Mouse (Mus musculus) adrenal gland, postnatal 14 days (tissue): ENCODE data around the gene Olfr805. TPM values are rescaled to one million over a fixed set of nuclear protein-coding genes. Genes with fewer than 3 reads are reported as not detected.

Experiments
- DNase-seq: peaks from one replicate; pipeline ENCODE4 v3.0.0; 2021; ENCODE audit warnings: mixed read lengths
- long read RNA-seq, 2 experiments: library from polyadenylated mRNA; stranded (forward); transcript quantifications; one replicate each; pipeline ENCODE4 v2.0.0; 2021
- microRNA-seq, 2 experiments: library from miRNA; unstranded; fragments of <30 nt; microRNA quantifications; one replicate each; pipeline ENCODE4 v1.2.0; 2021
- total RNA-seq: library from RNA; stranded (reverse); gene quantifications from 2 replicates; pipeline ENCODE4 v1.2.3, GENCODE M21; 2021

Olfr805 gene
- total RNA-seq: not detected in 2 replicates
- long read RNA-seq, experiment 1: 0 reads
- long read RNA-seq, experiment 2: 0 reads

DNA sequence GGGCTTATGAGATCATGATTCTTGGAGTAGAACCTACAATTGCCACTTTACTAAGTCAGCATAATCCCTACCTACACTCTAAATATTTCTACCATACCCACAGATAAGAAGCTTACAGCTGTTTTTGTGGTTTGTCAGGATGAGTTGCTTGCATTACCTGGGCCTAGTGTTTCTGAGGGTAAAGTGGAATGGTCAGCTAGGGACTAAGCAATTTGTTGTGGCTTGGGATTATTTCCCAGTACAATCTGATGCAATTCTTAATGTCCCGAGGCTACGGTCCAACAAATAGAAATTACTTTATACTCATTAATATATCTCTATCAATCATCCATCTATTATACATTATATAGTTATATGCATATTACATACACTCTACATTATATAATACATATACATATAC lies at the start of gene Olfr805:
Gene Olfr805, minus strand, starts transcription at position 101 of the 400 bp plus-strand sequence.
- DNase-seq: no peak

DNA sequence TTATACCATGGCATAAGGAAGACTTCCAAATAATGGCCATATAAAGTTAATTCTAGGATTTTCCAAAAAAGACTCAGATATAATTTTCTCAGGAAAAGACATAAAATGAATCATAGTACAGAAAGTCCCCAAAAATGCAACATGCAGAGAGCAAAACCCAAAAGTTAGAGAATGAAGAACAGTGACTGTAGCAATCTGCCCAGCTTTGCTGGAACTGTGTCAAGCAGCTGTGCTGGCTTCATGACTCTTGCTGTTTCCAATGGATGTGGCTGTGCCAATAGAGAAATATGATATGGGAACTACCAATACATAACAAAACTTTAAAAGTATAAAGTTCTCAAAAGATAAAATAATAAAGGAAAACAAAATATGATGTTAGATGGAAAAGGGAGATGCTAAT lies 48.9 kb upstream of the Olfr805 start:
- DNase-seq: no peak

- no peak for DNase-seq
Measured at GRCm38 (mm10) chr10:129774338-129774737, 45.2 kb upstream of the Olfr805 start, which contains the start of gene Olfr809. Gene Olfr809 (plus strand): TSS chr10:129774638.

- no peak for DNase-seq
Measured at GRCm38 (mm10) chr10:129765182-129765581, 36.0 kb upstream of the Olfr805 start, which contains the start of gene Olfr808. Gene Olfr808 (plus strand): TSS chr10:129765482.

DNA sequence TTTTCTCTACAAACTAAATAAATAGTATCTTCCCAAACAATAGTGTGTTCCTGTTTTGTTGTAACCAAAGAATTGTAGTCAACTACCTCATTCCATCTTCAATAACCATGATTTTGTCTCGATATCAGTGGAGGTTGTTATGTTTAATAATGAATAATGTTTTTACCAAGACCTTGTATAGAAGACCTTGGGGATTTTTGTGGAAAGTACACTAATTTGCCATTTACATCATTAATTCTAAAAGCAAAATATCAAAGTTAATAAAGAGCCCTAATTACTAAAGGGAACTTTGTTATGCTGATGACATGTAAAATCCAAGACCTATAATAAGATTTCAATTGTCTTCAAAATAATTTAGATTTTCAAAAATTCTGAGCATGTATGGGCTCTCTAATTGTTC lies 28.5 kb upstream of the Olfr805 start, which contains the start of gene Olfr807:
Gene Olfr807, minus strand, starts transcription at position 101 of the 400 bp plus-strand sequence.
- DNase-seq: no peak

GRCm38 (mm10) chr10:129741821-129742220 lies 12.6 kb upstream of the Olfr805 start, which contains the start of gene Olfr806:
Gene Olfr806 (minus strand): TSS chr10:129741921.
- no peak for DNase-seq

GRCm38 (mm10) chr10:129702910-129703309 lies 26.3 kb downstream of the Olfr805 start, which contains the start of gene Olfr804:
Gene Olfr804 (plus strand): TSS chr10:129703210.
- no peak for DNase-seq

GRCm38 (mm10) chr10:129694186-129694585 lies 35.0 kb downstream of the Olfr805 start, which contains the start of gene Olfr803:
Gene Olfr803 (minus strand): TSS chr10:129694286.
- DNase-seq: no peak

- DNase-seq: no peak
Measured at GRCm38 (mm10) chr10:129688069-129688468, 41.1 kb downstream of the Olfr805 start, which contains the start of gene Olfr802. Gene Olfr802 (minus strand): TSS chr10:129688169.

DNA sequence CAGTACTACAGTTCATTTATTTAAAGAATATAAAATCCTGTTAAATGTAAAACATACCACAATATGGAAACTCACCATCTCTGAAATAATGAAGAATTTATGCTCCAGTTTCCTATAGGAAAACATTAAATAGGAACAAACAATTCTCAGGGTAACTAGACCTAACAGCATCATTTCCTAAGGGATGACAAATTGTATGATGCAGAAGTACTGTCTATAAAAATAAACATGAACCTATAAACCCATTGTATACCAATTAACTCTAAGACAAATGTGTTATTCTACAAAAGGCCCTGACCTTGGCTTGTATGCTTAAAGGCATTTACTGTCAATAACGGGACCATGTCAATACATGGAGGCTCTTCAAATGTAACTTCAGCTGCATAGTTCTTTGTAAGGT lies 55.4 kb downstream of the Olfr805 start, which contains the start of gene Olfr801:
Gene Olfr801, minus strand, starts transcription at position 101 of the 400 bp plus-strand sequence.
- DNase-seq: no peak

Small RNA genes within 50 kb of the gene (microRNA-seq; reads per million reads assigned to microRNA genes)
- 0 reads per million in 2 experiments for gene Gm24485

Other genes with a start within 250 kb of the Olfr805 start
- not detected in 2 replicates for gene Olfr789, start 244.6 kb downstream of the Olfr805 start, total RNA-seq
- not detected in 2 replicates for gene Olfr790, start 230.9 kb downstream of the Olfr805 start, total RNA-seq
- not detected in 2 replicates for gene Olfr791, start 207.6 kb downstream of the Olfr805 start, total RNA-seq
- gene Olfr792, start 190.2 kb downstream of the Olfr805 start, total RNA-seq: not detected in 2 replicates
- not detected in 2 replicates for gene Olfr794, start 161.7 kb downstream of the Olfr805 start, total RNA-seq
- not detected in 2 replicates for gene Olfr796, start 116.8 kb downstream of the Olfr805 start, total RNA-seq
- not detected in 2 replicates for gene Olfr798, start 101.4 kb downstream of the Olfr805 start, total RNA-seq
- gene Olfr799, start 91.9 kb downstream of the Olfr805 start, total RNA-seq: not detected in 2 replicates
- gene Olfr800, start 71.7 kb downstream of the Olfr805 start, total RNA-seq: not detected in 2 replicates
- not detected in 2 replicates for gene Olfr801, start 55.5 kb downstream of the Olfr805 start, total RNA-seq
- gene Olfr802, start 41.2 kb downstream of the Olfr805 start, total RNA-seq: not detected in 2 replicates
- not detected in 2 replicates for gene Olfr803, start 35.1 kb downstream of the Olfr805 start, total RNA-seq
- gene Olfr804, start 26.2 kb downstream of the Olfr805 start, total RNA-seq: not detected in 2 replicates
- not detected in 2 replicates for gene Olfr806, start 12.5 kb upstream of the Olfr805 start, total RNA-seq
- gene Olfr807, start 28.4 kb upstream of the Olfr805 start, total RNA-seq: not detected in 2 replicates
- not detected in 2 replicates for gene Olfr808, start 36.1 kb upstream of the Olfr805 start, total RNA-seq
- not detected in 2 replicates for gene Olfr809, start 45.3 kb upstream of the Olfr805 start, total RNA-seq
- not detected in 2 replicates for gene Olfr810, start 65.5 kb upstream of the Olfr805 start, total RNA-seq
- gene Olfr811, start 75.0 kb upstream of the Olfr805 start, total RNA-seq: not detected in 2 replicates
- gene Olfr812, start 116.7 kb upstream of the Olfr805 start, total RNA-seq: not detected in 2 replicates
- not detected in 2 replicates for gene Olfr813, start 126.0 kb upstream of the Olfr805 start, total RNA-seq
- gene Olfr814, start 150.5 kb upstream of the Olfr805 start, total RNA-seq: not detected in 2 replicates
- not detected in 2 replicates for gene Olfr815, start 176.5 kb upstream of the Olfr805 start, total RNA-seq
- gene Olfr816, start 186.2 kb upstream of the Olfr805 start, total RNA-seq: not detected in 2 replicates
- gene Olfr818, start 219.7 kb upstream of the Olfr805 start, total RNA-seq: not detected in 2 replicates
- gene Olfr819, start 237.9 kb upstream of the Olfr805 start, total RNA-seq: not detected in 2 replicates
- not detected in 2 replicates for gene Olfr247, start 246.8 kb upstream of the Olfr805 start, total RNA-seq